ENCODE assay signal across 25 mouse cellular contexts in the genomic region with DNA sequence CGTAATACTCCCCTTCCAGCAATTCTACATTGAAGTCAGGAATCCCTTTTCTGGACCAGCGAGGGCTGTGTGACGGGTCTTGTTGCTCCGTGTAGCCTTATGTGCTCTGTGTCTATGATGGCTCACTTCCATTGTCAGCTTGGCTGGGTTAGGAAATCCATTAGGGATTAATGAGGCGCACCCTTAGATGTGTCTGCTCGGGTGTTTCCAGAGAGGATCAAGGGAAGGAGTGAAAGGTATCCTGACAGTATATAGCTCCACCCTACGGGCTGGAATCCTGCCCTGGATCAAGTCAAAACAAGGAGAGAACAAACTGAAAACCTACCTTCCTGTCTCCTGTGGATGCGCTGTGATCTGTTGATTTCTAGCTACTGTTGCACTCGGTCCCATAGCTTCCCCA.
DNase-seq lines count a peak whose midpoint lies in the region; ATAC-seq lines count a peak whose summit lies in the region.
"Had no signal": no experiment of that assay in that cellular context is flagged by ENCODE, and none has a peak within 500 bp of the region (broad histone marks: within the 10 kb centered on the region; RNA-seq: fewer than 3 reads in every experiment).

No protein-coding gene starts in this region.

- H3K9ac ChIP-seq in hindbrain, embryonic 13.5 days, result no peak overlapping the region
- H3K9ac ChIP-seq in hindbrain, embryonic 12.5 days, result no peak overlapping the region
- H3K9ac ChIP-seq in kidney, embryonic 14.5 days (ENCODE audit: low read depth, low read length), result no peak overlapping the region
- H3K9ac ChIP-seq in kidney, embryonic 16.5 days (replicated peaks; ENCODE audit: low read length), result no peak overlapping the region
- no peak overlapping the region for H3K9ac ChIP-seq in midbrain, embryonic 16.5 days (ENCODE audit: low read depth, low read length)
- no peak overlapping the region for H3K9ac ChIP-seq in midbrain, embryonic 11.5 days (ENCODE audit: low read length)
- H3K9ac ChIP-seq: embryonic facial prominence, embryonic 12.5 days; forebrain, embryonic 13.5 days had no signal

- H3K4me3 ChIP-seq in hindbrain, embryonic 13.5 days, result no peak overlapping the region
- no peak overlapping the region for H3K4me3 ChIP-seq in hindbrain, embryonic 12.5 days
- H3K4me3 ChIP-seq in kidney, embryonic 14.5 days (ENCODE audit: low read length), result no peak overlapping the region
- H3K4me3 ChIP-seq in kidney, embryonic 16.5 days (ENCODE audit: low read length), result no peak overlapping the region
- no peak overlapping the region for H3K4me3 ChIP-seq in midbrain, embryonic 16.5 days (ENCODE audit: low read depth, low read length)
- no peak overlapping the region for H3K4me3 ChIP-seq in midbrain, embryonic 11.5 days (ENCODE audit: low read depth, low read length)
- H3K4me3 ChIP-seq: embryonic facial prominence, embryonic 10.5 days; embryonic facial prominence, embryonic 12.5 days; forebrain, embryonic 13.5 days had no signal

- DNase-seq in kidney, adult 9 months, result no peak
- no peak for DNase-seq in kidney, postnatal 36 days
- DNase-seq in midbrain, embryonic 11.5 days (ENCODE audit: low spot score, missing footprints), result no peak
- DNase-seq: adrenal gland, adult 8-10 months; adrenal gland, postnatal 14 days; adrenal gland, postnatal 36 days; B cell, adult 2 months; cerebellum, adult 11-12 months; cerebellum, adult 2 months; cerebellum, adult 9-10 months; cerebellum, postnatal 10 days; cerebellum, postnatal 25 days had no signal

- H3K9me3 ChIP-seq in hindbrain, embryonic 13.5 days, result no peaks in the 10 kb centered on the region
- no peaks in the 10 kb centered on the region for H3K9me3 ChIP-seq in hindbrain, embryonic 12.5 days (replicated peaks)
- H3K9me3 ChIP-seq in kidney, embryonic 14.5 days (ENCODE audit: control insufficient read depth, low read length), result no peaks in the 10 kb centered on the region
- H3K9me3 ChIP-seq in kidney, embryonic 16.5 days (ENCODE audit: low read length), result no peaks in the 10 kb centered on the region
- H3K9me3 ChIP-seq in midbrain, embryonic 16.5 days (replicated peaks; ENCODE audit: control insufficient read depth, low read length, poor library complexity, severe bottlenecking), result no peaks in the 10 kb centered on the region
- H3K9me3 ChIP-seq in midbrain, embryonic 11.5 days (ENCODE audit: control insufficient read depth, low read length), result no peaks in the 10 kb centered on the region
- H3K9me3 ChIP-seq: embryonic facial prominence, embryonic 10.5 days; embryonic facial prominence, embryonic 12.5 days; forebrain, embryonic 13.5 days had no signal

- H3K27me3 ChIP-seq in hindbrain, embryonic 13.5 days, result no peaks in the 10 kb centered on the region
- H3K27me3 ChIP-seq in hindbrain, embryonic 12.5 days, result no peaks in the 10 kb centered on the region
- H3K27me3 ChIP-seq in kidney, embryonic 14.5 days (ENCODE audit: control insufficient read depth, insufficient read depth, low read length), result no peaks in the 10 kb centered on the region; the same call in 1 of the 2 replicates
- H3K27me3 ChIP-seq in kidney, embryonic 16.5 days (ENCODE audit: insufficient read depth, low read length), result no peaks in the 10 kb centered on the region
- no peaks in the 10 kb centered on the region for H3K27me3 ChIP-seq in midbrain, embryonic 16.5 days (ENCODE audit: control insufficient read depth, insufficient read depth, low read depth, low read length)
- no peaks in the 10 kb centered on the region for H3K27me3 ChIP-seq in midbrain, embryonic 11.5 days (ENCODE audit: control insufficient read depth, insufficient read depth, low read length)
- H3K27me3 ChIP-seq: CH12.LX; embryonic facial prominence, embryonic 12.5 days; forebrain, embryonic 13.5 days; Patski had no signal

- ATAC-seq in hindbrain, embryonic 13.5 days (ENCODE audit: low FRiP score), result peak; percentile 38; the same call in 1 of the 2 replicates
- no peak for ATAC-seq in hindbrain, embryonic 12.5 days (ENCODE audit: low FRiP score)
- ATAC-seq in kidney, embryonic 14.5 days (ENCODE audit: low FRiP score, low TSS enrichment), result peak; percentile 94
- ATAC-seq in kidney, embryonic 16.5 days (ENCODE audit: low FRiP score, low TSS enrichment), result peak; percentile 91
- ATAC-seq in midbrain, embryonic 16.5 days, result 0 out of 2 replicates have a peak, but pooled peaks have one; percentile 21
- ATAC-seq in midbrain, embryonic 11.5 days (ENCODE audit: low FRiP score), result no peak
- ATAC-seq: activated CD4-positive, CD25-positive, alpha-beta regulatory T cell, adult 4 months; CD4-positive, CD25-positive, alpha-beta regulatory T cell, adult 4 months; forebrain, embryonic 13.5 days; Patski had no signal

- no peak overlapping the region for H3K4me2 ChIP-seq in hindbrain, embryonic 13.5 days
- H3K4me2 ChIP-seq in hindbrain, embryonic 12.5 days (replicated peaks), result no peak overlapping the region
- no peak overlapping the region for H3K4me2 ChIP-seq in kidney, embryonic 14.5 days (replicated peaks; ENCODE audit: low read depth, low read length)
- no peak overlapping the region for H3K4me2 ChIP-seq in kidney, embryonic 16.5 days (replicated peaks; ENCODE audit: low read depth, low read length)
- H3K4me2 ChIP-seq in midbrain, embryonic 16.5 days (ENCODE audit: low read length), result no peak overlapping the region
- H3K4me2 ChIP-seq in midbrain, embryonic 11.5 days, result no peak overlapping the region
- H3K4me2 ChIP-seq: embryonic facial prominence, embryonic 12.5 days; forebrain, embryonic 13.5 days had no signal

- H3K36me3 ChIP-seq in hindbrain, embryonic 13.5 days, result no peaks in the 10 kb centered on the region
- H3K36me3 ChIP-seq in hindbrain, embryonic 12.5 days, result no peaks in the 10 kb centered on the region
- no peaks in the 10 kb centered on the region for H3K36me3 ChIP-seq in kidney, embryonic 14.5 days (ENCODE audit: control insufficient read depth, insufficient read depth, low read length)
- H3K36me3 ChIP-seq in kidney, embryonic 16.5 days (ENCODE audit: insufficient read depth, low read length), result no peaks in the 10 kb centered on the region
- H3K36me3 ChIP-seq in midbrain, embryonic 16.5 days (ENCODE audit: control insufficient read depth, insufficient read depth, low read length), result no peaks in the 10 kb centered on the region
- H3K36me3 ChIP-seq in midbrain, embryonic 11.5 days (ENCODE audit: control insufficient read depth, insufficient read depth, low read length), result no peaks in the 10 kb centered on the region
- H3K36me3 ChIP-seq: embryonic facial prominence, embryonic 10.5 days; embryonic facial prominence, embryonic 12.5 days; G1E had no signal

- no peak overlapping the region for H3K27ac ChIP-seq in hindbrain, embryonic 13.5 days
- H3K27ac ChIP-seq in hindbrain, embryonic 12.5 days, result no peak overlapping the region
- H3K27ac ChIP-seq in kidney, embryonic 14.5 days (ENCODE audit: low read depth, low read length), result no peak overlapping the region
- no peak overlapping the region for H3K27ac ChIP-seq in kidney, embryonic 16.5 days (ENCODE audit: low read length)
- no peak overlapping the region for H3K27ac ChIP-seq in midbrain, embryonic 16.5 days (ENCODE audit: low read length)
- H3K27ac ChIP-seq in midbrain, embryonic 11.5 days (ENCODE audit: low read depth, low read length), result no peak overlapping the region
- H3K27ac ChIP-seq: embryonic facial prominence, embryonic 10.5 days; embryonic facial prominence, embryonic 12.5 days; forebrain, embryonic 13.5 days had no signal

- 83% methylated on average over 9 of the region's 9 CpGs for whole genome bisulfite sequencing in hindbrain, embryonic 13.5 days
- WGBS in hindbrain, embryonic 12.5 days, result 85% methylated on average over 9 of the region's 9 CpGs
- 43% methylated on average over 9 of the region's 9 CpGs for WGBS in kidney, embryonic 14.5 days
- WGBS in kidney, embryonic 16.5 days, result 45% methylated on average over 9 of the region's 9 CpGs
- 84% methylated on average over 9 of the region's 9 CpGs for WGBS in midbrain, embryonic 16.5 days
- WGBS in midbrain, embryonic 11.5 days, result 78% methylated on average over 9 of the region's 9 CpGs

- H3K4me1 ChIP-seq in hindbrain, embryonic 13.5 days (replicated peaks), result no peaks in the 10 kb centered on the region
- H3K4me1 ChIP-seq in hindbrain, embryonic 12.5 days, result no peaks in the 10 kb centered on the region
- no peaks in the 10 kb centered on the region for H3K4me1 ChIP-seq in kidney, embryonic 14.5 days (ENCODE audit: control insufficient read depth, insufficient read depth, low read length)
- H3K4me1 ChIP-seq in kidney, embryonic 16.5 days (ENCODE audit: insufficient read depth, low read length), result no peaks in the 10 kb centered on the region
- H3K4me1 ChIP-seq in midbrain, embryonic 16.5 days (ENCODE audit: control insufficient read depth, insufficient read depth, low read length), result no peaks in the 10 kb centered on the region
- no peaks in the 10 kb centered on the region for H3K4me1 ChIP-seq in midbrain, embryonic 11.5 days (ENCODE audit: control insufficient read depth, insufficient read depth, low read length)
- H3K4me1 ChIP-seq: embryonic facial prominence, embryonic 10.5 days; embryonic facial prominence, embryonic 12.5 days; forebrain, embryonic 13.5 days had no signal

Comparison
In these comparisons a context has a peak if more than half of its experiments do, and no peak if none do; other contexts are left out.
1. ATAC-seq: peak in hindbrain, embryonic 13.5 days (single experiment), kidney, embryonic 14.5 days (single experiment), kidney, embryonic 16.5 days (single experiment) and midbrain, embryonic 16.5 days (single experiment); none in hindbrain, embryonic 12.5 days (single experiment) and midbrain, embryonic 11.5 days (single experiment).